Mouse (Mus musculus): Measurements from ENCODE around the gene Efcab14.

GRCm38 (mm10) chr4:115734867-115735266, 2.7 kb upstream of the Efcab14 start:
- no peak for TF ChIP-seq POLR2A (IDR thresholded peaks at IDR 0.05; ENCODE audit: borderline replicate concordance, extremely low read depth, low read depth, low read length)
- TF ChIP-seq CTCF (IDR thresholded peaks at IDR 0.05; ENCODE audit: insufficient read depth, low read length), result no peak
